Mouse (Mus musculus): ENCODE data around the gene Wfdc5.
A peak's percentile ranks its signal among the peaks of the same experiment; 100 is the strongest.
"Not testable (repeated sequence)": the region's sequence is repeated elsewhere in the genome, so short reads cannot be mapped to it uniquely, and the experiment has no call there.

The Wfdc5 gene

GRCm38 (mm10) chr2:164182692-164183255, at the start of gene Wfdc5:
Gene Wfdc5, minus strand, starts transcription at chr2:164182742.
- DNase-seq (ENCODE audit: inconsistent age in 2 of 2, low spot score in 1 of 2), result peak in 1 of 2 experiments; percentile 10

GRCm38 (mm10) chr2:164228361-164229070, 46.0 kb upstream of the Wfdc5 start:
- peak; percentile 38 to 77 for DNase-seq (ENCODE audit: inconsistent age in 2 of 2, low spot score in 1 of 2)

- DNase-seq (ENCODE audit: inconsistent age in 2 of 2, low spot score in 1 of 2), result no peak
These were observed 39.0 kb upstream of the Wfdc5 start, which contains the start of gene Wfdc15b for GRCm38 (mm10) chr2:164221522-164221921. Gene Wfdc15b, minus strand, starts transcription at chr2:164221660.

GRCm38 (mm10) chr2:164219295-164219694, 36.8 kb upstream of the Wfdc5 start:
- DNase-seq (ENCODE audit: inconsistent age in 2 of 2, low spot score in 1 of 2), result no peak

GRCm38 (mm10) chr2:164212711-164213110, 30.2 kb upstream of the Wfdc5 start:
- no peak for DNase-seq (ENCODE audit: inconsistent age in 2 of 2, low spot score in 1 of 2)

GRCm38 (mm10) chr2:164210892-164211291, 28.4 kb upstream of the Wfdc5 start:
- DNase-seq (ENCODE audit: inconsistent age in 2 of 2, low spot score in 1 of 2), result no peak

GRCm38 (mm10) chr2:164206676-164207075, 24.1 kb upstream of the Wfdc5 start:
- peak in 1 of 2 experiments; percentile 56 for DNase-seq (ENCODE audit: inconsistent age in 2 of 2, low spot score in 1 of 2)

GRCm38 (mm10) chr2:164206011-164206410, 23.5 kb upstream of the Wfdc5 start:
- DNase-seq (ENCODE audit: inconsistent age in 2 of 2, low spot score in 1 of 2), result not testable (repeated sequence)

- DNase-seq (ENCODE audit: inconsistent age in 2 of 2, low spot score in 1 of 2), result no peak
These were observed 17.2 kb upstream of the Wfdc5 start, which contains the start of gene Wfdc15a for GRCm38 (mm10) chr2:164199626-164200327. Gene Wfdc15a, minus strand, starts transcription at chr2:164200130.

GRCm38 (mm10) chr2:164196700-164196990, 14.1 kb upstream of the Wfdc5 start:
- peak; percentile 57 to 71 for DNase-seq (ENCODE audit: inconsistent age in 2 of 2, low spot score in 1 of 2)

- peak; percentile 26 to 85 for DNase-seq (ENCODE audit: inconsistent age in 2 of 2, low spot score in 1 of 2)
These were observed 13.6 kb upstream of the Wfdc5 start for GRCm38 (mm10) chr2:164195971-164196699.

GRCm38 (mm10) chr2:164194959-164195630, 12.6 kb upstream of the Wfdc5 start:
- DNase-seq (ENCODE audit: inconsistent age in 2 of 2, low spot score in 1 of 2), result peak; percentile 50 to 81

GRCm38 (mm10) chr2:164192279-164192678, 9.7 kb upstream of the Wfdc5 start:
- DNase-seq (ENCODE audit: inconsistent age in 2 of 2, low spot score in 1 of 2), result no peak

- DNase-seq (ENCODE audit: inconsistent age in 2 of 2, low spot score in 1 of 2), result peak in 1 of 2 experiments; percentile 32
These were observed 8.0 kb upstream of the Wfdc5 start, which contains the start of gene Wfdc12 for GRCm38 (mm10) chr2:164190576-164190975. Gene Wfdc12, minus strand, starts transcription at chr2:164190608.

- peak in 1 of 2 experiments; percentile 52 for DNase-seq (ENCODE audit: inconsistent age in 2 of 2, low spot score in 1 of 2)
These were observed 6.2 kb upstream of the Wfdc5 start for GRCm38 (mm10) chr2:164188722-164189121.

- peak in 1 of 2 experiments; percentile 13 for DNase-seq (ENCODE audit: inconsistent age in 2 of 2, low spot score in 1 of 2)
These were observed 1.7 kb upstream of the Wfdc5 start for GRCm38 (mm10) chr2:164184145-164184719.

- peak in 1 of 2 experiments; percentile 12 for DNase-seq (ENCODE audit: inconsistent age in 2 of 2, low spot score in 1 of 2)
These were observed 798 bp upstream of the Wfdc5 start for GRCm38 (mm10) chr2:164183340-164183739.

GRCm38 (mm10) chr2:164180770-164181169, 1.8 kb downstream of the Wfdc5 start:
- no peak for DNase-seq (ENCODE audit: inconsistent age in 2 of 2, low spot score in 1 of 2)

- peak in 1 of 2 experiments; percentile 78 for DNase-seq (ENCODE audit: inconsistent age in 2 of 2, low spot score in 1 of 2)
These were observed 2.4 kb downstream of the Wfdc5 start for GRCm38 (mm10) chr2:164180124-164180523.

- peak in 1 of 2 experiments; percentile 73 for DNase-seq (ENCODE audit: inconsistent age in 2 of 2, low spot score in 1 of 2)
These were observed 4.7 kb downstream of the Wfdc5 start for GRCm38 (mm10) chr2:164177831-164178230.

Data from adrenal gland, adult (tissue).